Mouse (Mus musculus): ENCODE results near the gene Taar7b.
A peak's percentile ranks its signal among the peaks of the same experiment; 100 is the strongest.

Gene Taar7b

GRCm38 (mm10) chr10:23999639-24000038, at the start of gene Taar7b:
Gene Taar7b, plus strand, starts transcription at chr10:23999939.
- no peak for DNase-seq (ENCODE audit: low spot score)

GRCm38 (mm10) chr10:23951714-23952113, 48.0 kb upstream of the Taar7b start:
- no peak for DNase-seq (ENCODE audit: low spot score)

GRCm38 (mm10) chr10:23959071-23959470, 40.7 kb upstream of the Taar7b start:
- DNase-seq (ENCODE audit: low spot score), result no peak

GRCm38 (mm10) chr10:23960444-23960915, 39.3 kb upstream of the Taar7b start, which contains the start of gene Taar4:
Gene Taar4, plus strand, starts transcription at chr10:23960494.
- no peak for DNase-seq (ENCODE audit: low spot score)

GRCm38 (mm10) chr10:23963444-23963843, 36.3 kb upstream of the Taar7b start:
- no peak for DNase-seq (ENCODE audit: low spot score)

GRCm38 (mm10) chr10:23964921-23965610, 34.7 kb upstream of the Taar7b start:
- DNase-seq (ENCODE audit: low spot score), result no peak

- DNase-seq (ENCODE audit: low spot score), result no peak
Measured at GRCm38 (mm10) chr10:23970656-23971165, 29.0 kb upstream of the Taar7b start, which contains the start of gene Taar5. Gene Taar5, plus strand, starts transcription at chr10:23970706.

- DNase-seq (ENCODE audit: low spot score), result no peak
Measured at GRCm38 (mm10) chr10:23971256-23971655, 28.5 kb upstream of the Taar7b start.

GRCm38 (mm10) chr10:23977958-23978357, 21.8 kb upstream of the Taar7b start:
- DNase-seq (ENCODE audit: low spot score), result no peak

- peak; percentile 30 for DNase-seq (ENCODE audit: low spot score)
Measured at GRCm38 (mm10) chr10:23978901-23979705, 20.6 kb upstream of the Taar7b start.

- no peak for DNase-seq (ENCODE audit: low spot score)
Measured at GRCm38 (mm10) chr10:23985546-23985945, 14.2 kb upstream of the Taar7b start, which contains the start of gene Taar6. Gene Taar6, minus strand, starts transcription at chr10:23985646.

GRCm38 (mm10) chr10:23986419-23986818, 13.3 kb upstream of the Taar7b start:
- no peak for DNase-seq (ENCODE audit: low spot score)

- no peak for DNase-seq (ENCODE audit: low spot score)
Measured at GRCm38 (mm10) chr10:23993381-23993780, 6.4 kb upstream of the Taar7b start, which contains the start of gene Taar7a. Gene Taar7a, minus strand, starts transcription at chr10:23993481.

- no peak for DNase-seq (ENCODE audit: low spot score)
Measured at GRCm38 (mm10) chr10:24006442-24006841, 6.7 kb downstream of the Taar7b start.

GRCm38 (mm10) chr10:24007034-24007433, 7.3 kb downstream of the Taar7b start:
- no peak for DNase-seq (ENCODE audit: low spot score)

GRCm38 (mm10) chr10:24008143-24008542, 8.4 kb downstream of the Taar7b start:
- no peak for DNase-seq (ENCODE audit: low spot score)

GRCm38 (mm10) chr10:24026922-24027321, 27.2 kb downstream of the Taar7b start, which contains the start of gene Taar7d:
Gene Taar7d, plus strand, starts transcription at chr10:24027222.
- no peak for DNase-seq (ENCODE audit: low spot score)

- DNase-seq (ENCODE audit: low spot score), result no peak
Measured at GRCm38 (mm10) chr10:24031347-24031746, 31.6 kb downstream of the Taar7b start.

GRCm38 (mm10) chr10:24037314-24037713, 37.6 kb downstream of the Taar7b start, which contains the start of gene Taar7e:
Gene Taar7e, plus strand, starts transcription at chr10:24037614.
- no peak for DNase-seq (ENCODE audit: low spot score)

- no peak for DNase-seq (ENCODE audit: low spot score)
Measured at GRCm38 (mm10) chr10:24040120-24040869, 40.6 kb downstream of the Taar7b start.

GRCm38 (mm10) chr10:24049210-24049609, 49.5 kb downstream of the Taar7b start, which contains the start of gene Taar7f:
Gene Taar7f, plus strand, starts transcription at chr10:24049510.
- DNase-seq (ENCODE audit: low spot score), result no peak

Measured in left cerebral cortex, adult 11 months (tissue).